Mouse (Mus musculus) effector memory CD4-positive, alpha-beta T cell, adult 5 months (primary cell): ENCODE data around the gene Clip3. TPM values are rescaled to one million over a fixed set of nuclear protein-coding genes. Genes with fewer than 3 reads are reported as not detected.

Experiments
- polyA plus RNA-seq: library from polyadenylated mRNA; unstranded; fragments of 100-300 nt; shearing (Covaris generic); gene quantifications from one replicate; pipeline ENCODE4 v1.2.1, GENCODE M21; 2017

Clip3 gene
- 0.41 TPM for polyA plus RNA-seq

DNA sequence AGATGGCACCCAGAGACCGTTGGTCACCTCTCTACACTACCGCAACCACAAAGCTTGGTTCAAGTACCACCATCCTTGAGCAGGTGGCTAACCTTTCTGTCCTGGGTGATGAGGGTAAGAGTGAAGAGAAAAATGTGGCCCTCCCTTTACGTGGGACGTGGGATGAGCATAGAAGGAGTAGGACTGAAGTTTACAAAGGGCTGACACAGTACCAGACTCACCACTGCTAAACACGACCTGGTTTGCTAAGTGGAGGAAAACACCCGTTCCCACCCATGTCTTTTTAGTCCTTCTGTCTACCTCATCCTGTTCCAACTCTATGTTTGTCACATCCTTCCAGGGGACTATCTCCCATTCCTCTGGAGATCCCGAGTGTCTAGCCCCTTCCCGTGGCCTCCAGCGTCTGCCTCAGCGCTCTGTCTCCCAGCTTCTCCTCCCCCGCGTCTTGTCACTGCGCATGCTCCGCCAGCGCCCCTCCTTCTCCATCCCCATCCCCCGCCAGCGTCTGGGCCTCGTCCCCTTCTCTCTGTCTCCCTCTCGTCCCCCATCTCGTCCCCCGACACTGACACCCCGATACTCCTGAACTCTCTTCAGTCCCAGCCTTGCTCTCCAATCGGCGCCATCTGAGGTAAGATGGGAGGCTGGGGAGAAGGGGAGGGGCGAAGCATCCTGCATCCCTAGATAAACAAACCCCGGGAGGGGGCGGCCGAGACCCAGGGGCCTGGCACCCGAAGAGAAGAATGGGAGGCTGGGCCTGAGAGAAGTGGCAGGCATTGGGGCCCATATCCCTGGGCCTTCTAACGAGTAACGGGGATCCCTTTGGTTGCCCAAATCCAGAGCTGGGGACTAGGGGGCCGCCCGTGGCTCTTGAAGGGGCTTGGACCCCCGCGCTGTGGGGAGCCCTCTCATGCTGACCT lies at the start of gene Clip3:
Clip3 (plus strand) TSS at position 514 of the 917 bp plus-strand sequence.

DNA sequence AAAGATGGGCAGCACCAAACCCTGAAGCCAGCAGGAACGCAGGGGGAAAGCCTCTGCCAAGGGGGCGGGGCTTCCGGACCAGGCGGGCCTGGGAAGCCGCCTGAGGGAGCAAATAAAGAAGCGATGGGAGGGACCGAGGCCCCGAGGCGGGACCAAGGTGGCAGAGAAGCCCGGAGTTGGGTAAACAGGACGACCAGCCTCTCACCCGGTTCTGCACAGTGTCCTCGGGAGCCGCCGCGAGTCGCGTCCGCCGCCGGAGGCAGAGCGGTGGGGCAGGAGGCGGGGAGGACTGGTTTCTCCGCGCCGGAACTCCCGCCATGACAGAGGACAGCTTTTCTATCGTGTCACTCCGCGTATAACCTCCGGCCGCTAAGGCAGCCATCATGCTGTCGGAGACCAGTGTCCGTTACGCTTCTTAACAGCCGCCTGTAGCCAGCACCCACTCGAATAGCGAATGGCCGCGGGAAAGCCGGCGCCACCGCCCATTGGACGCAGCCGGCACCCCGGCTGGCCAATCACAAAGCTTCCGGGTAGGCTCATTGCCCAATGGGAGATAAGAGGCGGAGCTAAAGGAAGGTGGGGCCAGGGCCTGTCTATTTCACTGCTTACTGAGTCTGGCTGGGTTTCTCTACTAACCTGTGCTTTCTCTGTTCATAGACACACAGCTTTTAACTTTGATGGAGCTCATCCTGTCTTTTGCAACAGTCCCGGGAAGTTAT lies 11.4 kb upstream of the Clip3 start, which contains the start of the genes Thap8 and Wdr62:
Thap8 (plus strand) TSS at position 144 of the 719 bp plus-strand sequence.
Wdr62 (minus strand) TSS at position 469 of the 719 bp plus-strand sequence.

DNA sequence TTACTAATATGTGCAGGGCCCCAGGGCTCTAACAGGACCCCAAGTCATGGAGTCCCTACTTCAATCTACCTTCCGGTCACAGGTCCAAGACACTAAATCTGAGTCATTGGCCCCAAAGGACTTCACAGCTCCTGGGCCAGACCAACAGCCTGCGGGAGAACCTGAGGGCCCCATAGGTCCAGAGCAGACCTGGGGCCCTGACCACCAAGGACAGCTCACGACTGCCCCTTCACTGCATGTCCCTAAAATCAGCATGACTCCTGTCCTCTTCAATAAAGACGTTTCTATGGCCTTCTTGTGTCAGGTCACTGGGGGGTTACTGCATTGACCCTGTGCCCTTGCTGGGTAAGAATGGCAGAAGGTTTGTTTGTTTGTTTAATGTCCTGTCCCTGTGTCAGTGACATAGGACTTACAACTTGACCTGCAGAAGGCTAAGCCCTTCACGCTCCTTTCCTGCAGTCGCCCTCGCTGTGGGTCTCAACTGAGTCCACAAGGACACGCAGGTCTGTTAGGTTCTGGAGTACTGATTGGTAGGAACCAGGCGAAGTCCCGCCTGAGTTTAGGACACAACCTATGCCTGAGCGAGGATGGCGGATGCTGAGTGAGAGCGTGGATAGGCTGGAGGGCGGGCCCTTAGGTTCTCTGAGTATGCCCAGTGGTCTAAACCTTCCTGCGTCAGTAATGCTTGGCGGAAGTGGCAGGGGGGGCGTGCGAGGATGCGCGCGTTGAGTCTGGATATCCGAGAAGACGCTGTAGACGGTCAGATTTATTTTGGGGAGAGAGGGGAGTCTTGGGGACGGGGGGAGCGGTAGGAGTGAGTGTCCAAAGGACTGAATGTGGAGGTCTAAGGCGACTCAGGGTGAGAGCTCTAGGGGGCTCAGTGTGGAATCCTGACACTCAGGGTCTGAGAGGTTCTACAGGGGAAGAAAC lies 16.8 kb downstream of the Clip3 start, which contains the start of gene Alkbh6:
Alkbh6 (plus strand) TSS at position 642 of the 930 bp plus-strand sequence.

DNA sequence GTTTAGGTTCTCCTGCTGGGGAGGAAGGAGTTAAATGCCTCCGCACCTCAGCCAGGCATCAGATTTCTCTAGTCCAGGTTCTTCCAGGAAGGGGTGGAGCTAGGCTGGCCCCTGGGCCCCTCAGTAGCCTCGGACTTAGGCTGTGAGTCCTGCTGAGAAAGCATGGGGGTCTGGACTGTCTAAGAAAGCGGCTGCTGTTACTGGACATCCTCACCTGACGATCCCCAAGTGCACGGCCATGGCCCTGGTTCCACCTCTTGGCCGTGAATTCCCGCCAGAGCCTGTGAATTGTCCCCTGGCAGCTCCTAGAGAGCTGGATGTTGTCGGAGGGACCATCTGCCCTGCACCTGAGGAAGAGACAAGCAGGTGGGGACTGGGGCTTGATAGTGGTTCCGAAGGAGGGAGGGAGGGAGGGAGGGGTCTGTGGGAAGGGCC lies 23.2 kb downstream of the Clip3 start, which contains the start of gene Syne4:
Syne4 (plus strand) TSS at position 87 of the 435 bp plus-strand sequence.

DNA sequence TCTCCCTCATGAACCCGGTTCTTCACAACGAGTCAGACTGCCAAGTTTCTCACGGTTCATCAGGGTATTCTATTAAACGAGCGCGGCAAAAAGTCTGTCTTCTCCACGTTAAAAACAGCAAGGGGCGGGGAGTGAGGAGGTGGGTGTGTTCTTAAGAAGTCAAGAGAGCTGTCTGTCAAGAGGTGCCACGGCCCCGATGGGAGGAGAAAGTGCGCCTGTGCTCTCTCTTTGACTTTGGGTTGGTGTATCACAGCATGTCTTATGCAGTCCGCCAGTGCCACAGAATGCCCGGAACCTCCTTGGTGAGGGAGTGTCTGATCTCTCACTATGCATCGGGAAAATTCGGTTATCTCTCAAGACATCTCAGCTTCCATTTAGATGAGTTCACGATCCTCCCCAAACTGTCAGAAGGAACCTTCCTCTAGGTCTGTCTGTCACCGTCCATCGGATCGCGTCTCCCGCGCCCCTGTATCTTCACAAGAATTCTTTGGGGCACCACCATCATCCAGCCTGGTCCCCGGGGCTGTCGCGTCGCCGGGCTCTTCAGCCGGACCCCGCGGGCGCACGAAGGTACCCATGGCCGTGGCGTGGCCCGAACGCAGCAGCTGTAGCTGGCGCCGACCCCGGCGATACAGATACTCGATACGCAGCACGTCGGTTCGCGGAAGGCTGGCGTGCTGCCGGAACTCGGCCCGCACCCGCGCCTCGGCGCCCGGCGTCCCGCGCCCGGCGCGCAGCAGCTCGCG lies 30.2 kb downstream of the Clip3 start, which contains the start of gene E130208F15Rik:
E130208F15Rik (plus strand) TSS at position 202 of the 746 bp plus-strand sequence.

DNA sequence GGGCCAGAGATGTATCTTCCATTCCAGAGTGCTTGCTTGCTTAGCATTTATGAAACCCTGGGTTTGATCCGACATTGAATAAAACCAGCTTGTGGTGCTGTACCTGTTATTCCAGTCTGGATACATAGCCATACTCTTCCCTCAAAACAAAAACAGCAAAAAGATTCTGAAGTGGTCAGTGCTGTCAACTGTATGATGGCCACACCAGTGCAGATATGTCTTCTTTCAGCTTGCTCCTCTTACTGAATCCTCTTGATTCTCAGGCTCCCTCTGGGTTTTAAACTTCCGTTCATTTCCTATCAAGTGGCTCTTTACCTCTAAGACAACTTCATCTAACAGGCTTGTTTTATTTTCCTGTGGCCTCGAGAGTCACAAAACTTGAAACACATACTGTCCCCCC lies 32.3 kb downstream of the Clip3 start, which contains the start of gene Sdhaf1:
Sdhaf1 (minus strand) TSS at position 101 of the 400 bp plus-strand sequence.

Other genes with a start within 250 kb of the Clip3 start
- 1.2 TPM for gene Zfp14, start 240.3 kb upstream of the Clip3 start, polyA plus RNA-seq
- gene Zfp82, start 218.8 kb upstream of the Clip3 start, polyA plus RNA-seq = 4.6 TPM
- not detected for gene Gm26920, start 201.3 kb upstream of the Clip3 start, polyA plus RNA-seq
- gene Zfp566, start 201.2 kb upstream of the Clip3 start, polyA plus RNA-seq = 8.9 TPM
- 57.5 TPM for gene Zfp260, start 197.0 kb upstream of the Clip3 start, polyA plus RNA-seq
- 9.1 TPM for gene Zfp382, start 169.8 kb upstream of the Clip3 start, polyA plus RNA-seq
- 26.4 TPM for gene Zfp146, start 122.0 kb upstream of the Clip3 start, polyA plus RNA-seq
- not detected for gene Cox7a1, start 107.6 kb upstream of the Clip3 start, polyA plus RNA-seq
- 71.9 TPM for gene Capns1, start 92.9 kb upstream of the Clip3 start, polyA plus RNA-seq
- 22.1 TPM for gene Polr2i, start 59.8 kb upstream of the Clip3 start, polyA plus RNA-seq
- gene Tbcb, start 59.5 kb upstream of the Clip3 start, polyA plus RNA-seq = 59.1 TPM
- not detected for gene Ovol3, start 56.0 kb upstream of the Clip3 start, polyA plus RNA-seq
- gene Thap8, start 11.6 kb upstream of the Clip3 start, polyA plus RNA-seq = 0.37 TPM
- gene Wdr62, start 11.3 kb upstream of the Clip3 start, polyA plus RNA-seq = 5.2 TPM
- 86.8 TPM for gene Alkbh6, start 17.0 kb downstream of the Clip3 start, polyA plus RNA-seq
- gene Syne4, start 23.1 kb downstream of the Clip3 start, polyA plus RNA-seq = 5.9 TPM
- not detected for gene E130208F15Rik, start 30.0 kb downstream of the Clip3 start, polyA plus RNA-seq
- 20.6 TPM for gene Sdhaf1, start 32.2 kb downstream of the Clip3 start, polyA plus RNA-seq
- gene Lrfn3, start 71.0 kb downstream of the Clip3 start, polyA plus RNA-seq = not detected
- gene Tyrobp, start 122.0 kb downstream of the Clip3 start, polyA plus RNA-seq = 2.8 TPM
- gene Hcst, start 128.1 kb downstream of the Clip3 start, polyA plus RNA-seq = 589 TPM
- 853 TPM for gene Nfkbid, start 130.0 kb downstream of the Clip3 start, polyA plus RNA-seq
- gene Aplp1, start 153.8 kb downstream of the Clip3 start, polyA plus RNA-seq = 34.3 TPM
- 0.25 TPM for gene Kirrel2, start 166.0 kb downstream of the Clip3 start, polyA plus RNA-seq
- not detected for gene Nphs1, start 166.6 kb downstream of the Clip3 start, polyA plus RNA-seq
- gene Prodh2, start 201.9 kb downstream of the Clip3 start, polyA plus RNA-seq = not detected
- 1.0 TPM for gene Arhgap33, start 243.3 kb downstream of the Clip3 start, polyA plus RNA-seq